Mouse (Mus musculus): ENCODE measurements around the gene Ces2c. TPM values are rescaled to one million over a fixed set of nuclear protein-coding genes. Genes with fewer than 3 reads are reported as not detected.
"Not testable (repeated sequence)": the region's sequence is repeated elsewhere in the genome, so short reads cannot be mapped to it uniquely, and the experiment has no call there.

Ces2c gene
- not detected in 2 replicates for polyA plus RNA-seq (2016; fragmentation: Nextera tagmentation; extraction: Ambion mirVana)

- no peak for DNase-seq (ENCODE audit: low spot score)
- Histone ChIP-seq H3K4me1 (no peaks in the 10 kb centered on the region), H3K4me3 (no peak within 1 kb of the TSS), H3K27ac (no peak within 1 kb of the TSS), H3K36me3 (no peaks in the 10 kb centered on the region), H3K27me3 (ENCODE audit: insufficient read depth, poor library complexity, severe bottlenecking) (no peaks in the 10 kb centered on the region), H3K9me3 (no peaks in the 10 kb centered on the region)
- 77% methylated on average over 3 of the region's 3 CpGs for WGBS
Measured at GRCm38 (mm10) chr8:104846831-104847230, at the start of gene Ces2c. Gene Ces2c, plus strand, starts transcription at chr8:104847068.

GRCm38 (mm10) chr8:104799385-104799784 lies 47.5 kb upstream of the Ces2c start:
- no peaks in the 10 kb centered on the region for H3K9me3 ChIP-seq
- 84% methylated on average over 1 of the region's 1 CpGs for WGBS
- no peak overlapping the region for H3K27ac ChIP-seq
- H3K27me3 ChIP-seq (ENCODE audit: insufficient read depth, poor library complexity, severe bottlenecking), result no peaks in the 10 kb centered on the region
- H3K4me1 ChIP-seq, result no peaks in the 10 kb centered on the region
- no peak for DNase-seq (ENCODE audit: low spot score)
- no peaks in the 10 kb centered on the region for H3K36me3 ChIP-seq
- no peak overlapping the region for H3K4me3 ChIP-seq

GRCm38 (mm10) chr8:104806127-104806526 lies 40.7 kb upstream of the Ces2c start:
- Histone ChIP-seq H3K36me3 (no peaks in the 10 kb centered on the region), H3K27ac (no peak overlapping the region), H3K4me1 (no peaks in the 10 kb centered on the region), H3K27me3 (ENCODE audit: insufficient read depth, poor library complexity, severe bottlenecking) (no peaks in the 10 kb centered on the region), H3K9me3 (no peaks in the 10 kb centered on the region), H3K4me3 (no peak overlapping the region)
- DNase-seq (ENCODE audit: low spot score), result no peak
- WGBS, result 27% methylated on average over 2 of the region's 2 CpGs

- H3K4me3 ChIP-seq, result no peak overlapping the region
- H3K4me1 ChIP-seq, result no peaks in the 10 kb centered on the region
- no peak for DNase-seq (ENCODE audit: low spot score)
- no peaks in the 10 kb centered on the region for H3K27me3 ChIP-seq (ENCODE audit: insufficient read depth, poor library complexity, severe bottlenecking)
- H3K36me3 ChIP-seq, result no peaks in the 10 kb centered on the region
- H3K27ac ChIP-seq, result no peak overlapping the region
- no peaks in the 10 kb centered on the region for H3K9me3 ChIP-seq
- WGBS, result 81% methylated on average over 7 of the region's 7 CpGs
Measured at GRCm38 (mm10) chr8:104808542-104809413, 38.1 kb upstream of the Ces2c start.

GRCm38 (mm10) chr8:104809436-104809835 lies 37.4 kb upstream of the Ces2c start:
- Histone ChIP-seq H3K27ac (no peak overlapping the region), H3K27me3 (ENCODE audit: insufficient read depth, poor library complexity, severe bottlenecking) (no peaks in the 10 kb centered on the region), H3K4me1 (no peaks in the 10 kb centered on the region), H3K9me3 (no peaks in the 10 kb centered on the region), H3K4me3 (no peak overlapping the region), H3K36me3 (no peaks in the 10 kb centered on the region)
- DNase-seq (ENCODE audit: low spot score), result no peak
- WGBS, result 86% methylated on average over 3 of the region's 3 CpGs

- no peak for DNase-seq (ENCODE audit: low spot score)
- no peaks in the 10 kb centered on the region for H3K36me3 ChIP-seq
- H3K4me1 ChIP-seq, result no peaks in the 10 kb centered on the region
- no peak overlapping the region for H3K27ac ChIP-seq
- H3K4me3 ChIP-seq, result no peak overlapping the region
- WGBS, result 70% methylated on average over 1 of the region's 1 CpGs
- H3K27me3 ChIP-seq (ENCODE audit: insufficient read depth, poor library complexity, severe bottlenecking), result no peaks in the 10 kb centered on the region
- H3K9me3 ChIP-seq, result no peaks in the 10 kb centered on the region
Measured at GRCm38 (mm10) chr8:104826912-104827311, 20.0 kb upstream of the Ces2c start.

GRCm38 (mm10) chr8:104828221-104828620 lies 18.6 kb upstream of the Ces2c start:
- no peaks in the 10 kb centered on the region for H3K4me1 ChIP-seq
- no peak for DNase-seq (ENCODE audit: low spot score)
- no peak overlapping the region for H3K4me3 ChIP-seq
- WGBS, result 64% methylated on average over 3 of the region's 3 CpGs
- H3K9me3 ChIP-seq, result no peaks in the 10 kb centered on the region
- no peaks in the 10 kb centered on the region for H3K27me3 ChIP-seq (ENCODE audit: insufficient read depth, poor library complexity, severe bottlenecking)
- H3K36me3 ChIP-seq, result no peaks in the 10 kb centered on the region
- no peak overlapping the region for H3K27ac ChIP-seq

GRCm38 (mm10) chr8:104831440-104831839 lies 15.4 kb upstream of the Ces2c start, which contains the start of gene Ces2b:
Gene Ces2b, plus strand, starts transcription at chr8:104831572.
- no peaks in the 10 kb centered on the region for H3K9me3 ChIP-seq
- H3K36me3 ChIP-seq, result no peaks in the 10 kb centered on the region
- no peak for DNase-seq (ENCODE audit: low spot score)
- H3K27me3 ChIP-seq (ENCODE audit: insufficient read depth, poor library complexity, severe bottlenecking), result no peaks in the 10 kb centered on the region
- no peak within 1 kb of the TSS for H3K4me3 ChIP-seq
- no peak within 1 kb of the TSS for H3K27ac ChIP-seq
- H3K4me1 ChIP-seq, result no peaks in the 10 kb centered on the region
- 59% methylated on average over 5 of the region's 5 CpGs for WGBS

GRCm38 (mm10) chr8:104841360-104842078 lies 5.3 kb upstream of the Ces2c start:
- 83% methylated on average over 3 of the region's 3 CpGs for WGBS
- H3K9me3 ChIP-seq, result no peaks in the 10 kb centered on the region
- no peaks in the 10 kb centered on the region for H3K36me3 ChIP-seq
- no peaks in the 10 kb centered on the region for H3K27me3 ChIP-seq (ENCODE audit: insufficient read depth, poor library complexity, severe bottlenecking)
- no peak for DNase-seq (ENCODE audit: low spot score)
- H3K4me1 ChIP-seq, result no peaks in the 10 kb centered on the region
- no peak overlapping the region for H3K4me3 ChIP-seq
- no peak overlapping the region for H3K27ac ChIP-seq

- H3K27me3 ChIP-seq (ENCODE audit: insufficient read depth, poor library complexity, severe bottlenecking), result no peaks in the 10 kb centered on the region
Measured at GRCm38 (mm10) chr8:104847741-104848462, 1.0 kb downstream of the Ces2c start.

GRCm38 (mm10) chr8:104866844-104867531 lies 20.1 kb downstream of the Ces2c start:
- WGBS, result no CpG with 5 or more reads among the region's 4 CpGs
- DNase-seq (ENCODE audit: low spot score); H3K4me3 ChIP-seq; H3K27ac ChIP-seq; H3K4me1 ChIP-seq; H3K9me3 ChIP-seq; H3K27me3 ChIP-seq (ENCODE audit: insufficient read depth, poor library complexity, severe bottlenecking); H3K36me3 ChIP-seq: not testable (repeated sequence)

More at GRCm38 (mm10) chr8:104847741-104848462, 1.0 kb downstream of the Ces2c start:
- DNase-seq (ENCODE audit: low spot score), result no peak
- Histone ChIP-seq H3K36me3 (no peaks in the 10 kb centered on the region), H3K4me3 (no peak overlapping the region), H3K4me1 (no peaks in the 10 kb centered on the region), H3K9me3 (no peaks in the 10 kb centered on the region), H3K27ac (no peak overlapping the region)
- WGBS, result 65% methylated on average over 4 of the region's 4 CpGs

GRCm38 (mm10) chr8:104868876-104869275 lies 22.0 kb downstream of the Ces2c start:
- not testable (repeated sequence) for H3K4me3 ChIP-seq; H3K36me3 ChIP-seq; H3K4me1 ChIP-seq; H3K9me3 ChIP-seq; H3K27ac ChIP-seq; H3K27me3 ChIP-seq (ENCODE audit: insufficient read depth, poor library complexity, severe bottlenecking); DNase-seq (ENCODE audit: low spot score)
- WGBS, result no CpG with 5 or more reads among the region's 2 CpGs
